Mouse (Mus musculus) brain, embryonic 14.5 days (tissue): ENCODE results near the gene Kat2a.

Experiments used
- CTCF ChIP-seq: fragments of 200-500 bp; IDR thresholded peaks from 2 replicates; pipeline ENCODE4 v1.5.1; 2012; ENCODE audit warnings: inconsistent platforms, mild to moderate bottlenecking, moderate library complexity, borderline replicate concordance; ENCODE audit not compliant: insufficient read depth, insufficient read length; ENCODE audit errors: extremely low read depth
- POLR2A ChIP-seq: fragments of 200-500 bp; IDR thresholded peaks from 2 replicates; pipeline ENCODE4 v1.6.1; 2012; ENCODE audit warnings: mild to moderate bottlenecking, inconsistent platforms, borderline replicate concordance; ENCODE audit not compliant: poor library complexity, insufficient read depth, insufficient read length, severe bottlenecking; ENCODE audit errors: extremely low read depth

DNA sequence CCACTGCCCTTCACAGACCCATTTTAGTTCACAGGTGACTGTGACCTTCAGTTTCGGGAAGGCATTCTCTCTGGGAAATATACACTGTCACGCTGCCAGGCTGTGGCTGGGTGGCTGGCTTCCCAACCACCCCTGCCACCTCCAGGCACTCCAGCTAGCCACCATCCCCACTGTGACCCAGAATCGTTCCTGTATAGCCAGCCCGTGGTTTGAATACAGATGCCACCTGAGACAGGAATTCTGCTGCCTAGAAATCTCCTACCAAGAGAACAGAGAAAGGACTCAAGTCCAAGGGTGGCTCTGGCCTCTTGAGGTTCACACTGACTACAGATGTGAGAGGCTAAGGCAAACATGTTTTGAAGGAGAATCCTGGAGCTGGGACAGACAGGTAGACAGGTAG lies 6.6 kb upstream of the Kat2a start:
- TF ChIP-seq POLR2A (no peak), CTCF (no peak)
